Mouse (Mus musculus) Muller cell, postnatal 12 days (primary cell): ENCODE measurements at regions not wholly inside any gene's neighbourhood (a gene's known extent, or its start where the extent isn't known, plus 50 kb on each side); places are given as distances from the start of the nearest gene placed in this dataset.

Source experiments
- DNase-seq: peaks from one replicate; pipeline ENCODE4 v3.0.0-alpha.2; 2015; ENCODE audit errors: inconsistent ontology term

GRCm38 (mm10) chr11:71887211-71887610 is 137.5 kb downstream of the Wscd1 start:
- no peak for DNase-seq

GRCm38 (mm10) chr11:71886771-71887170 is 137.1 kb downstream of the Wscd1 start:
- no peak for DNase-seq

- DNase-seq: peak; percentile 89
Measured at GRCm38 (mm10) chr11:71884861-71885260, 135.1 kb downstream of the Wscd1 start.

GRCm38 (mm10) chr11:71881841-71882240 is 132.1 kb downstream of the Wscd1 start:
- DNase-seq: peak; percentile 80

GRCm38 (mm10) chr11:71871297-71871696 is 121.6 kb downstream of the Wscd1 start:
- DNase-seq: no peak

GRCm38 (mm10) chr11:71866690-71867089 is 117.0 kb downstream of the Wscd1 start:
- no peak for DNase-seq

- DNase-seq: no peak
Measured at GRCm38 (mm10) chr11:71857926-71858325, 108.2 kb downstream of the Wscd1 start.

GRCm38 (mm10) chr11:71855557-71855956 is 105.8 kb downstream of the Wscd1 start:
- no peak for DNase-seq

- no peak for DNase-seq
Measured at GRCm38 (mm10) chr11:71855058-71855457, 105.3 kb downstream of the Wscd1 start.

- peak; percentile 34 for DNase-seq
Measured at GRCm38 (mm10) chr11:71847684-71848367, 98.1 kb downstream of the Wscd1 start.

GRCm38 (mm10) chr11:71846496-71846895 is 96.8 kb downstream of the Wscd1 start:
- peak; percentile 53 for DNase-seq

GRCm38 (mm10) chr11:71840635-71841443 is 91.1 kb downstream of the Wscd1 start:
- peak; percentile 63 for DNase-seq
